Mouse (Mus musculus): Measurements from ENCODE around the gene Fbxo47. TPM values are rescaled to one million over a fixed set of nuclear protein-coding genes. Genes with fewer than 3 reads are reported as not detected.
A peak's percentile ranks its signal among the peaks of the same experiment; 100 is the strongest.

The Fbxo47 gene
- 0.70 and 1.1 TPM in 2 replicates for polyA plus RNA-seq (2015; fragmentation: Nextera tagmentation; extraction: Ambion mirVana)

GRCm38 (mm10) chr11:97883918-97884600 lies at the start of gene Fbxo47:
Gene Fbxo47 (minus strand): TSS chr11:97884154.
- ATAC-seq (ENCODE audit: extremely low read depth, insufficient number of reproducible peaks, low FRiP score, low TSS enrichment): peak; percentile 95
- Histone ChIP-seq H3K4me1 (0 out of 2 replicates have a peak, but pooled peaks cover 3% of the 10 kb centered on the region), H3K4me3 (peak within 1 kb of the TSS; percentile 65), H3K36me3 (no peaks in the 10 kb centered on the region), H3K4me2 (peak within 1 kb of the TSS; percentile 71), H3K9me3 (0 out of 2 replicates have a peak, but pooled peaks cover 3% of the 10 kb centered on the region), H3K27me3 (replicated peaks) (no peaks in the 10 kb centered on the region), H3K9ac (peak within 1 kb of the TSS; percentile 76), H3K27ac (replicated peaks) (peak within 1 kb of the TSS; percentile 83)
- WGBS: under 1% methylated on average over 37 of the region's 37 CpGs

- Histone ChIP-seq H3K27ac (replicated peaks) (no peak overlapping the region), H3K4me1 (no peaks in the 10 kb centered on the region), H3K36me3 (no peaks in the 10 kb centered on the region), H3K4me3 (no peak overlapping the region), H3K27me3 (replicated peaks) (peaks cover 18% of the 10 kb centered on the region), H3K4me2 (no peak overlapping the region), H3K9me3 (no peaks in the 10 kb centered on the region), H3K9ac (no peak overlapping the region)
- ATAC-seq (ENCODE audit: extremely low read depth, insufficient number of reproducible peaks, low FRiP score, low TSS enrichment): no peak
- WGBS: 70% methylated on average over 1 of the region's 1 CpGs
These were observed 49.6 kb upstream of the Fbxo47 start for GRCm38 (mm10) chr11:97933553-97933952.

- peaks cover 6% of the 10 kb centered on the region for H3K27me3 ChIP-seq (replicated peaks)
- H3K4me3 ChIP-seq: no peak overlapping the region
- no peak; the same call in 1 of the 2 replicates for ATAC-seq (ENCODE audit: extremely low read depth, insufficient number of reproducible peaks, low FRiP score, low TSS enrichment)
- H3K36me3 ChIP-seq: no peaks in the 10 kb centered on the region
- 54% methylated on average over 4 of the region's 4 CpGs for WGBS
- H3K9ac ChIP-seq: no peak overlapping the region
- no peak overlapping the region for H3K4me2 ChIP-seq
- H3K27ac ChIP-seq (replicated peaks): no peak overlapping the region
- H3K4me1 ChIP-seq: no peaks in the 10 kb centered on the region
- H3K9me3 ChIP-seq: no peaks in the 10 kb centered on the region
These were observed 45.0 kb upstream of the Fbxo47 start for GRCm38 (mm10) chr11:97928905-97929304.

- no peaks in the 10 kb centered on the region for H3K36me3 ChIP-seq
- WGBS: 86% methylated on average over 10 of the region's 10 CpGs
- H3K27me3 ChIP-seq (replicated peaks): no peaks in the 10 kb centered on the region; the same call in 1 of the 2 replicates
- ATAC-seq (ENCODE audit: extremely low read depth, insufficient number of reproducible peaks, low FRiP score, low TSS enrichment): no peak
- H3K4me3 ChIP-seq: no peak overlapping the region
- no peaks in the 10 kb centered on the region for H3K4me1 ChIP-seq
- no peak overlapping the region for H3K4me2 ChIP-seq
- H3K27ac ChIP-seq (replicated peaks): no peak overlapping the region
- H3K9me3 ChIP-seq: no peaks in the 10 kb centered on the region
- no peak overlapping the region for H3K9ac ChIP-seq
These were observed 40.3 kb upstream of the Fbxo47 start for GRCm38 (mm10) chr11:97924217-97924616.

GRCm38 (mm10) chr11:97923639-97924038 lies 39.7 kb upstream of the Fbxo47 start:
- no peak overlapping the region for H3K4me3 ChIP-seq
- H3K4me2 ChIP-seq: no peak overlapping the region
- no peak overlapping the region for H3K27ac ChIP-seq (replicated peaks)
- no peak for ATAC-seq (ENCODE audit: extremely low read depth, insufficient number of reproducible peaks, low FRiP score, low TSS enrichment)
- H3K9ac ChIP-seq: no peak overlapping the region
- 72% methylated on average over 9 of the region's 9 CpGs for WGBS
- H3K36me3 ChIP-seq: no peaks in the 10 kb centered on the region
- H3K9me3 ChIP-seq: no peaks in the 10 kb centered on the region
- H3K27me3 ChIP-seq (replicated peaks): no peaks in the 10 kb centered on the region; the same call in 1 of the 2 replicates
- H3K4me1 ChIP-seq: no peaks in the 10 kb centered on the region

- Histone ChIP-seq H3K4me1 (no peaks in the 10 kb centered on the region), H3K27ac (replicated peaks) (no peak overlapping the region), H3K9ac (no peak overlapping the region), H3K4me2 (no peak overlapping the region), H3K9me3 (0 out of 2 replicates have a peak, but pooled peaks cover 4% of the 10 kb centered on the region), H3K4me3 (no peak overlapping the region), H3K27me3 (replicated peaks) (peaks cover 3% of the 10 kb centered on the region; the same call in 1 of the 2 replicates), H3K36me3 (no peaks in the 10 kb centered on the region)
- 82% methylated on average over 6 of the region's 6 CpGs for WGBS
- ATAC-seq (ENCODE audit: extremely low read depth, insufficient number of reproducible peaks, low FRiP score, low TSS enrichment): no peak
These were observed 32.1 kb upstream of the Fbxo47 start for GRCm38 (mm10) chr11:97915974-97916503.

GRCm38 (mm10) chr11:97915471-97915870 lies 31.5 kb upstream of the Fbxo47 start:
- Histone ChIP-seq H3K27ac (replicated peaks) (no peak overlapping the region), H3K9ac (no peak overlapping the region), H3K36me3 (no peaks in the 10 kb centered on the region), H3K4me1 (no peaks in the 10 kb centered on the region), H3K9me3 (0 out of 2 replicates have a peak, but pooled peaks cover 4% of the 10 kb centered on the region), H3K4me2 (no peak overlapping the region), H3K27me3 (replicated peaks) (peaks cover 3% of the 10 kb centered on the region; the same call in 1 of the 2 replicates), H3K4me3 (no peak overlapping the region)
- ATAC-seq (ENCODE audit: extremely low read depth, insufficient number of reproducible peaks, low FRiP score, low TSS enrichment): no peak
- WGBS: 66% methylated on average over 2 of the region's 2 CpGs

GRCm38 (mm10) chr11:97913111-97913510 lies 29.2 kb upstream of the Fbxo47 start:
- peaks cover 3% of the 10 kb centered on the region; the same call in 1 of the 2 replicates for H3K27me3 ChIP-seq (replicated peaks)
- H3K36me3 ChIP-seq: no peaks in the 10 kb centered on the region
- 0 out of 2 replicates have a peak, but pooled peaks cover 4% of the 10 kb centered on the region for H3K9me3 ChIP-seq
- no peaks in the 10 kb centered on the region for H3K4me1 ChIP-seq
- H3K4me3 ChIP-seq: no peak overlapping the region
- H3K4me2 ChIP-seq: no peak overlapping the region
- 78% methylated on average over 14 of the region's 14 CpGs for WGBS
- ATAC-seq (ENCODE audit: extremely low read depth, insufficient number of reproducible peaks, low FRiP score, low TSS enrichment): no peak
- no peak overlapping the region for H3K9ac ChIP-seq
- H3K27ac ChIP-seq (replicated peaks): no peak overlapping the region

- Histone ChIP-seq H3K4me3 (no peak overlapping the region), H3K27me3 (replicated peaks) (peaks cover 3% of the 10 kb centered on the region; the same call in 1 of the 2 replicates), H3K9me3 (no peaks in the 10 kb centered on the region), H3K4me2 (no peak overlapping the region), H3K4me1 (no peaks in the 10 kb centered on the region), H3K27ac (replicated peaks) (no peak overlapping the region), H3K36me3 (no peaks in the 10 kb centered on the region), H3K9ac (no peak overlapping the region)
- WGBS: 82% methylated on average over 11 of the region's 11 CpGs
- ATAC-seq (ENCODE audit: extremely low read depth, insufficient number of reproducible peaks, low FRiP score, low TSS enrichment): no peak
These were observed 24.8 kb upstream of the Fbxo47 start for GRCm38 (mm10) chr11:97908634-97909348.

GRCm38 (mm10) chr11:97907935-97908334 lies 24.0 kb upstream of the Fbxo47 start:
- ATAC-seq (ENCODE audit: extremely low read depth, insufficient number of reproducible peaks, low FRiP score, low TSS enrichment): no peak
- Histone ChIP-seq H3K9me3 (no peaks in the 10 kb centered on the region), H3K27me3 (replicated peaks) (no peaks in the 10 kb centered on the region), H3K4me1 (no peaks in the 10 kb centered on the region), H3K9ac (no peak overlapping the region), H3K27ac (replicated peaks) (no peak overlapping the region), H3K36me3 (no peaks in the 10 kb centered on the region), H3K4me3 (no peak overlapping the region), H3K4me2 (no peak overlapping the region)
- WGBS: 58% methylated on average over 5 of the region's 5 CpGs

- Histone ChIP-seq H3K36me3 (no peaks in the 10 kb centered on the region), H3K4me2 (no peak overlapping the region), H3K9me3 (no peaks in the 10 kb centered on the region), H3K9ac (no peak overlapping the region), H3K27me3 (replicated peaks) (no peaks in the 10 kb centered on the region), H3K4me3 (no peak overlapping the region), H3K27ac (replicated peaks) (no peak overlapping the region), H3K4me1 (no peaks in the 10 kb centered on the region)
- 78% methylated on average over 9 of the region's 9 CpGs for WGBS
- ATAC-seq (ENCODE audit: extremely low read depth, insufficient number of reproducible peaks, low FRiP score, low TSS enrichment): no peak
These were observed 23.0 kb upstream of the Fbxo47 start for GRCm38 (mm10) chr11:97906905-97907304.

Data from heart, embryonic 13.5 days (tissue).